Mouse (Mus musculus): ENCODE data around the gene Galnt17. TPM values are rescaled to one million over a fixed set of nuclear protein-coding genes. Genes with fewer than 3 reads are reported as not detected.

Gene Galnt17
- polyA plus RNA-seq, 1 experiment from 2014 or later, result 2.0 TPM

DNA sequence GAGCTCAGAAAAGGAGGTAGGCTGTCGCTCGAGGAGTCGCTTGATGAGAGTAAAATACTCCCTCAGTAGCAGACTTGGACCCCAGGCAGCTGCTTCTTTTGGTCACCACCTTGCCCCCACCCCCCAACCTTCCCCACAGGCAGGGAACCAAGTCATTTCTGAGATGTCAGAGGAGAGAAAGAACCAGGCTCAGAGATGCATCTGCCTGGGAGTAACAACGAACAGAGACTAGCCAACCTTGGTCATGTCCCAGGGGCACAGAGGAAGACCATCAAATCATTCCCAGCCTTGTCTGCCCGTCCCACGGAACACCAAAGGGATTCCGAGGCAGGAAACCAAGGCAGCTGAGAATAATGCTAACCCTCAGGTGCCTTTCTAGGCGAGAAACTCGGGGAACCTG is 293.0 kb downstream of the Galnt17 start:
- ATAC-seq (ENCODE audit: low FRiP score), result no peak
- H3K4me3 ChIP-seq (ENCODE audit: low read depth, low read length), result no peak overlapping the region
- H3K4me2 ChIP-seq (replicated peaks; ENCODE audit: low read depth, low read length), result no peak overlapping the region
- H3K9me3 ChIP-seq (ENCODE audit: control insufficient read depth, low read length), result no peaks in the 10 kb centered on the region
- no peak overlapping the region for H3K9ac ChIP-seq (ENCODE audit: low read depth, low read length)
- 81% methylated on average over 9 of the region's 9 CpGs for WGBS
- H3K36me3 ChIP-seq (ENCODE audit: control insufficient read depth, insufficient read depth, low read length), result no peaks in the 10 kb centered on the region
- DNase-seq (ENCODE audit: low spot score), result no peak
- no peaks in the 10 kb centered on the region; the same call in 1 of the 2 replicates for H3K27me3 ChIP-seq (ENCODE audit: control insufficient read depth, insufficient read depth, low read length)
- H3K4me1 ChIP-seq (replicated peaks; ENCODE audit: control insufficient read depth, insufficient read depth, low read length), result no peaks in the 10 kb centered on the region
- H3K27ac ChIP-seq (ENCODE audit: low read depth, low read length), result no peak overlapping the region

- Histone ChIP-seq H3K4me1 (replicated peaks; ENCODE audit: control insufficient read depth, insufficient read depth, low read length) (no peaks in the 10 kb centered on the region), H3K9me3 (ENCODE audit: control insufficient read depth, low read length) (no peaks in the 10 kb centered on the region), H3K9ac (ENCODE audit: low read depth, low read length) (no peak overlapping the region), H3K27ac (ENCODE audit: low read depth, low read length) (no peak overlapping the region), H3K4me3 (ENCODE audit: low read depth, low read length) (no peak overlapping the region), H3K27me3 (ENCODE audit: control insufficient read depth, insufficient read depth, low read length) (no peaks in the 10 kb centered on the region; the same call in 1 of the 2 replicates), H3K36me3 (ENCODE audit: control insufficient read depth, insufficient read depth, low read length) (no peaks in the 10 kb centered on the region), H3K4me2 (replicated peaks; ENCODE audit: low read depth, low read length) (no peak overlapping the region)
- DNase-seq (ENCODE audit: low spot score) (no peak), ATAC-seq (ENCODE audit: low FRiP score) (no peak)
- 79% methylated on average over 7 of the region's 7 CpGs for WGBS
Observed at GRCm38 (mm10) chr5:131013816-131014215, 294.5 kb downstream of the Galnt17 start.

- no peaks in the 10 kb centered on the region for H3K36me3 ChIP-seq (ENCODE audit: control insufficient read depth, insufficient read depth, low read length)
- H3K4me3 ChIP-seq (ENCODE audit: low read depth, low read length), result no peak overlapping the region
- no peak overlapping the region for H3K4me2 ChIP-seq (replicated peaks; ENCODE audit: low read depth, low read length)
- no peaks in the 10 kb centered on the region for H3K9me3 ChIP-seq (ENCODE audit: control insufficient read depth, low read length)
- DNase-seq (ENCODE audit: low spot score) (no peak), ATAC-seq (ENCODE audit: low FRiP score) (no peak)
- H3K9ac ChIP-seq (ENCODE audit: low read depth, low read length), result no peak overlapping the region
- no peak overlapping the region for H3K27ac ChIP-seq (ENCODE audit: low read depth, low read length)
- WGBS, result 66% methylated on average over 3 of the region's 3 CpGs
- no peaks in the 10 kb centered on the region for H3K4me1 ChIP-seq (replicated peaks; ENCODE audit: control insufficient read depth, insufficient read depth, low read length)
- H3K27me3 ChIP-seq (ENCODE audit: control insufficient read depth, insufficient read depth, low read length), result no peaks in the 10 kb centered on the region; the same call in 1 of the 2 replicates
Observed at GRCm38 (mm10) chr5:131013101-131013500, 295.2 kb downstream of the Galnt17 start.

DNA sequence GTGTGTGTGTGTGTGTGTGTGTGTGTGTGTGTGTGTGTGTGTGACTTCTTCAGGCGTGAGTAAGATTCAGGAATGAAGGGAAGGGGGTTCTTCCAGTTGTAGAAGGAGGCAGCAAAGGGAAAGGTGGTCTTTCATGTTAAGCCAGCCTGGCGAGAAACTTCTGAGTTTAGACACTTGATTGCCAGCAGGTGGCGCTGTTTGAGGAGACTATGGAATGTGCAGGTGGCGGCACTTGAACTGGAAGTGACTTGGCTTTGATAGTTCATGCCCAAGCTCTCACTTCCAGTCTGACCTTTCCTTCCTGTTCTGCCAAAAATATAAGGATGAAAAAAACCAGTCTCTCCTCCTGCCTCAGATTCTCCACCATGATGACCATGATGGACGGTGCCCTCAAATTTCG is 298.8 kb downstream of the Galnt17 start:
- no peaks in the 10 kb centered on the region for H3K9me3 ChIP-seq (ENCODE audit: control insufficient read depth, low read length)
- H3K4me3 ChIP-seq (ENCODE audit: low read depth, low read length), result no peak overlapping the region
- ATAC-seq (ENCODE audit: low FRiP score), result no peak
- WGBS, result 67% methylated on average over 6 of the region's 6 CpGs
- no peaks in the 10 kb centered on the region for H3K4me1 ChIP-seq (replicated peaks; ENCODE audit: control insufficient read depth, insufficient read depth, low read length)
- peak; percentile 60 for DNase-seq (ENCODE audit: low spot score)
- no peaks in the 10 kb centered on the region; the same call in 1 of the 2 replicates for H3K27me3 ChIP-seq (ENCODE audit: control insufficient read depth, insufficient read depth, low read length)
- H3K27ac ChIP-seq (ENCODE audit: low read depth, low read length), result no peak overlapping the region
- H3K4me2 ChIP-seq (replicated peaks; ENCODE audit: low read depth, low read length), result no peak overlapping the region
- H3K9ac ChIP-seq (ENCODE audit: low read depth, low read length), result no peak overlapping the region
- no peaks in the 10 kb centered on the region for H3K36me3 ChIP-seq (ENCODE audit: control insufficient read depth, insufficient read depth, low read length)

GRCm38 (mm10) chr5:131008507-131008906 is 299.8 kb downstream of the Galnt17 start:
- no peak for ATAC-seq (ENCODE audit: low FRiP score)
- Histone ChIP-seq H3K4me3 (ENCODE audit: low read depth, low read length) (no peak overlapping the region), H3K9me3 (ENCODE audit: control insufficient read depth, low read length) (no peaks in the 10 kb centered on the region), H3K4me2 (replicated peaks; ENCODE audit: low read depth, low read length) (no peak overlapping the region), H3K27me3 (ENCODE audit: control insufficient read depth, insufficient read depth, low read length) (no peaks in the 10 kb centered on the region), H3K27ac (ENCODE audit: low read depth, low read length) (no peak overlapping the region), H3K4me1 (replicated peaks; ENCODE audit: control insufficient read depth, insufficient read depth, low read length) (no peaks in the 10 kb centered on the region), H3K9ac (ENCODE audit: low read depth, low read length) (no peak overlapping the region), H3K36me3 (ENCODE audit: control insufficient read depth, insufficient read depth, low read length) (no peaks in the 10 kb centered on the region)
- WGBS, result 92% methylated on average over 5 of the region's 5 CpGs
- DNase-seq (ENCODE audit: low spot score), result no peak

GRCm38 (mm10) chr5:131007871-131008505 is 300.3 kb downstream of the Galnt17 start:
- Histone ChIP-seq H3K4me1 (replicated peaks; ENCODE audit: control insufficient read depth, insufficient read depth, low read length) (no peaks in the 10 kb centered on the region), H3K9ac (ENCODE audit: low read depth, low read length) (no peak overlapping the region), H3K4me2 (replicated peaks; ENCODE audit: low read depth, low read length) (no peak overlapping the region), H3K9me3 (ENCODE audit: control insufficient read depth, low read length) (no peaks in the 10 kb centered on the region), H3K4me3 (ENCODE audit: low read depth, low read length) (no peak overlapping the region), H3K27ac (ENCODE audit: low read depth, low read length) (no peak overlapping the region), H3K27me3 (ENCODE audit: control insufficient read depth, insufficient read depth, low read length) (no peaks in the 10 kb centered on the region), H3K36me3 (ENCODE audit: control insufficient read depth, insufficient read depth, low read length) (no peaks in the 10 kb centered on the region)
- DNase-seq (ENCODE audit: low spot score), result peak; percentile 57
- 78% methylated on average over 3 of the region's 3 CpGs for WGBS
- ATAC-seq (ENCODE audit: low FRiP score), result no peak

DNA sequence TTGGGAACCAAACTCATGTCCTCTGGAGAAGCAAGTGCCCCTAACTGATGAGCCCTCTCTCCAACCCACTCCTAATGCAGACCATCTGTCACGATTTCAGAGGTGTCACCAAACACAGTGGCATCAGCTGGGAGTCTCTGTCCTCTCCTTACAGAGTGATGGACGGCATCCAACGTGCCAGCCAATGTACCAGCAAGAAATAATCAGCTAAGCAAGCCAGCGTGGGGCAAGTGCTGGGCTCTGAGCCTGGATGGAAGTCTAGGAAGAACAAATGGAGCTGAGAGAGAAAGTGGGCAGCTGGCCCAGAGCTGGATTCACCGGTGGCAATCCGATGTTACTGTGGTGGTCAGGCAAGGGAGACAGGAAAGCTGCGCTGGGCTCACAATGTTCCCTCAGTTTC is 301.1 kb downstream of the Galnt17 start:
- no peak for ATAC-seq (ENCODE audit: low FRiP score)
- 84% methylated on average over 7 of the region's 7 CpGs for WGBS
- no peak overlapping the region for H3K4me2 ChIP-seq (replicated peaks; ENCODE audit: low read depth, low read length)
- H3K27me3 ChIP-seq (ENCODE audit: control insufficient read depth, insufficient read depth, low read length), result no peaks in the 10 kb centered on the region
- no peak overlapping the region for H3K27ac ChIP-seq (ENCODE audit: low read depth, low read length)
- no peak overlapping the region for H3K4me3 ChIP-seq (ENCODE audit: low read depth, low read length)
- no peaks in the 10 kb centered on the region for H3K4me1 ChIP-seq (replicated peaks; ENCODE audit: control insufficient read depth, insufficient read depth, low read length)
- H3K9ac ChIP-seq (ENCODE audit: low read depth, low read length), result no peak overlapping the region
- no peaks in the 10 kb centered on the region for H3K36me3 ChIP-seq (ENCODE audit: control insufficient read depth, insufficient read depth, low read length)
- no peaks in the 10 kb centered on the region for H3K9me3 ChIP-seq (ENCODE audit: control insufficient read depth, low read length)
- DNase-seq (ENCODE audit: low spot score), result no peak

DNA sequence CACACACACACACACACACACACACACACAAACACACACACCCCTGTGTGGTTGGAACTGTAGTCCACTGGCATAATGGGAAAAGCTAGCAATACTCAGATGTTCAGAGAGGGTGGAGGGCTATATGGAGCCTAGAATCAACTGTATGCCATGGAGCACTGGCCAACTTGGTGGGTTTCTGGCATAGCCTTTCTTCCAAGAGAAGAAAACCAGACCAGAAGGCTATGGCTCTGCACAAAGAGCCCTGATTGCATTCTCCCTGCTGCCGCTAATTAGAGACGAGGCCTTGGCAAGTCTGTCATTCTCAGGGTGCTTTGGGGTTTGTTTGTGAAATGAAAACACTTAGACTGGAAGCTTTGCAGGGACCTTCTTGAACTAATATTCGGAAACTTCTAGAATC is 301.8 kb downstream of the Galnt17 start:
- Histone ChIP-seq H3K27me3 (ENCODE audit: control insufficient read depth, insufficient read depth, low read length) (no peaks in the 10 kb centered on the region), H3K9me3 (ENCODE audit: control insufficient read depth, low read length) (no peaks in the 10 kb centered on the region), H3K4me1 (replicated peaks; ENCODE audit: control insufficient read depth, insufficient read depth, low read length) (no peaks in the 10 kb centered on the region), H3K4me2 (replicated peaks; ENCODE audit: low read depth, low read length) (no peak overlapping the region), H3K4me3 (ENCODE audit: low read depth, low read length) (no peak overlapping the region), H3K36me3 (ENCODE audit: control insufficient read depth, insufficient read depth, low read length) (no peaks in the 10 kb centered on the region), H3K9ac (ENCODE audit: low read depth, low read length) (no peak overlapping the region), H3K27ac (ENCODE audit: low read depth, low read length) (no peak overlapping the region)
- no peak for DNase-seq (ENCODE audit: low spot score)
- ATAC-seq (ENCODE audit: low FRiP score), result no peak
- 91% methylated on average over 3 of the region's 3 CpGs for WGBS

DNA sequence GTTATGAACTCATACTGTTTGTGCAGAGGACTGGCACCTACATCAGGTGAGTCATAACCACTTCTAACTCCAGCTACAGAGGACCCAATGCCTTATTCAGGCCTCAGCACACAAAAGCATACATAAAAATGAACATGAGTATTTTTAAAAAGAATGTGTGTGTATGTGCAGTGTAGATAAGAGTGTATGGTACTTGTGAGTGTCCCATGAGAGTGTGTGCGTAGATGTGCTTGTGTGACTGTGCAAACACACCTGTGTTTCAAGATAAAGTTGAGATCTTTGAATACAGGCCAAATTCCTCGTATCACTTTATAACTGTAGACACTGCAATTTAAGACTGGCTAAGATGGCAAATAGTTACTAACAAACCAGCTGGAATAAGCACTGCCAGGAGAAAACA is 307.7 kb downstream of the Galnt17 start:
- Histone ChIP-seq H3K4me2 (replicated peaks; ENCODE audit: low read depth, low read length) (no peak overlapping the region), H3K9ac (ENCODE audit: low read depth, low read length) (no peak overlapping the region), H3K4me1 (replicated peaks; ENCODE audit: control insufficient read depth, insufficient read depth, low read length) (no peaks in the 10 kb centered on the region), H3K27ac (ENCODE audit: low read depth, low read length) (no peak overlapping the region), H3K4me3 (ENCODE audit: low read depth, low read length) (no peak overlapping the region), H3K9me3 (ENCODE audit: control insufficient read depth, low read length) (no peaks in the 10 kb centered on the region), H3K36me3 (ENCODE audit: control insufficient read depth, insufficient read depth, low read length) (no peaks in the 10 kb centered on the region), H3K27me3 (ENCODE audit: control insufficient read depth, insufficient read depth, low read length) (no peaks in the 10 kb centered on the region)
- DNase-seq (ENCODE audit: low spot score), result no peak
- WGBS, result 92% methylated on average over 2 of the region's 2 CpGs
- ATAC-seq (ENCODE audit: low FRiP score), result no peak
